Mouse (Mus musculus) megakaryocyte, embryonic 14.5 days (primary cell): ENCODE results near the gene Rpl39.

Experiments used
- FLI1 ChIP-seq: IDR thresholded peaks from 2 replicates; pipeline ENCODE4 v1.6.1; 2012; ENCODE audit warnings: low read length, inconsistent platforms, mixed read lengths
- GATA1 ChIP-seq: IDR thresholded peaks from 3 replicates; pipeline ENCODE4 v1.6.1; 2012; ENCODE audit warnings: mixed read lengths, low read length, inconsistent platforms, borderline replicate concordance

DNA sequence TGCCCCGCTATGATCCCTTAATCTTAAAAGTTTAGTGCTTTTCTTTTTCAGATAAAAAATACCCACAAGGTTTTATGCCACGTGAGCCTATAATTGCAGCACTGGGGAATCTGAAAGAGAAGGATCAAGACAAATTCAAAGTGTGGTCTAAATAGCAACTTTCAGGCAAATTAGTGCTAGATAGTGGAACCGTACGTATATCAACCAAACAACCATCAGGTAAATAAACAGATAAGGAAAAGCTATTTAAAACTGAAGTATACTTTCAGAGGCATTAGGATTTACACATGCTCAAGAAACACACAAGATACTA, 25.6 kb upstream of the Rpl39 start:
- TF ChIP-seq GATA1 (no peak), FLI1 (no peak)
